Mouse (Mus musculus) spleen, adult 10 weeks (tissue): ENCODE results near the gene Tmed4. TPM values are rescaled to one million over a fixed set of nuclear protein-coding genes. Genes with fewer than 3 reads are reported as not detected.

ENCODE experiments used
- polyA plus RNA-seq: library from polyadenylated mRNA; stranded (reverse); fragments of 350-450 nt; fragmentation: Illumina TruSeq; extraction: RNeasy Lipid Tissue Mini Kit (QIAGEN cat#74804); gene quantifications from one replicate; pipeline ENCODE4 v1.2.3, GENCODE M21; 2015; ENCODE audit warnings: low replicate concordance; ENCODE audit not compliant: insufficient read depth

Gene Tmed4
- 35.0 TPM for polyA plus RNA-seq

DNA sequence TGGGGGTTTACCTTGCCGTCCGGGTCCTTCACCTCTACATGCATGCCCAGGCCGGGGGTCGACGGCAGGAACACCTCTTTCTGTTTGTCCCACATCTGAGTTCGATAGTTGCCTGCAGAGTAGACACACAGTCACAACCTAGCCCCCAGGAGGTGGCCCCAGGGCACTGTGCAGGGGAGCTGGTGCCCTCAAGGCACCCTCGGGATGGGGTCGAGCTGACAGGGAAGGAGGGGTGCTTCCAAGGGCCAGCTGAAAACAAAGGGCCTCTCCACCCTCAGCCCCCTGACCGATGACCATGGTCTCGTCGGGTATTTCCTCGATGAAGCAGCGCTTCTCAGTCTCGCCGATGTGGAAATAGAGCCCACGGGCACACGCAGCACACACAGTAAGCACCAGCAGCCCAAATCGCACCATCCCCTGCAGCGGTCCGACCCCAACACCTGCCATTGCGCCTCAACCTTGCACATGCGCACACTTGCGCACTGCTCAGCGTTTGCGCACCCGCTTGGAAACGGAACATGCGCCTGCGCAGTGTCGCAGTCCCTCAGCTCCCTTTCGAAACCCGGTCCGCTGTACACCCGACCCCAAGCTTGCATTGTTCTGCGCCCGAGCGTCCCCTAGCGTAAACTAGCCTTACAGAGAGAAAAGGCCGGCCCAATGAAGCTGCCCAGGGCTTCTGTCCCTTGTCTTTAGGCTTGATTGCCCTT is at the start of gene Tmed4:
TSS of gene Tmed4 (minus strand) at position 484 of the 707 bp plus-strand sequence.

DNA sequence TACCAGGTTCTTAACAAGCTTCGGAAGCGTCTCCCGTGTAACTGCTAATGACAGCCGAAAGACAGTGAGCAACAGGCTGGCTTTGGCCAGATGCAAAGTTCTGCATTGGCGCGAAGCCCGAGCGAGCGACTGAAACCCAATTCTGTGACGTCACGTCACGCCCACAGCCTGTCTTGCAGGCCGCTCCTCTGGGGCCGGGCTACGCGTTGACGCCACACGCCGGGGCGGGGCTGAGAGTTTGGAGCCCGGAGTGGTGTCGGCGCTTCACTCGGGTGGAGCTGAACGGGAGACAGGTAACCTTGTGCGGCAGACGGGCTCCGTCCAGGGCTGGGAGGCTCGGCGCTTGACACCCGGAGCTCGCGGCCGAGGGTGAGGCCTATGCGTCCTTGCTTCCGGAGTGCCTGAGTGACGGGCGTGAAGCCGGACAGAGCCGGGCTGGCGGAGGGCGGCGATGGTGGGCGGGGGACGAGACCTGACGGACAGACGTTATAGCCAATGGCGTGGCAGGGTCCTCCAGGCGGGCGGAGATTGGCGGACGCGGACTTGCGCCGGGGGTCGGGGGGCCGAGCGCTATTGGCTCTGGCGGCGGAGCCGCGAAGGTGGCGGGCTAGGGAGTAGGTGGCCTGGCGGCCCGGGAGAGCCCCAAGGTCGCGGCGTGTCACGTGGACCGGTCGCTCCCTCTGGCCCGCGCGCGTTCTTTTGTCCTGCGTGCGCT is 16.9 kb upstream of the Tmed4 start, which contains the start of gene Ogdh:
TSS of gene Ogdh (plus strand) at position 233 of the 715 bp plus-strand sequence.

GRCm38 (mm10) chr11:6267320-6268254 is 7.1 kb downstream of the Tmed4 start, which contains the start of gene Ddx56:
Ddx56 (minus strand) TSS chr11:6267772.

DNA sequence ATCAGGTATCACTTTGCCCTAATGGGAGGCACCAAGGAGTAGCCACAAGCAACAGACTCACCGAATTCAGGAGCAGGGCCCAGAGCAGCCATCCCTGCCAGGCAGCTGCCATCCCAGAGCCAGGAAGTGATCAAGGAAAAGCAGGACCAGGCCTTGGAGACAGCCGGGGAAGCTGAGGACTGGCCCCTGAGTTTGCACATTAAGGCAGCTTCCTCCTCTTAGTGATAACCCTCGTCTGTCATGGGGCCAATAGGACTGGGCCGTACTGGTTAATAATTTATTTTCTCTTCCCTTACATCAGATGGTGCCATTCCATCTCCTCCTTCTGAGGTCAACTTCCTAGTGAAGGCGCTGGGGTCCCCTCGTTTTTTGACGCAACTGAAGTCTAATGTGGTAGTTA is 44.7 kb downstream of the Tmed4 start, which contains the start of gene Npc1l1:
TSS of gene Npc1l1 (minus strand) at position 132 of the 400 bp plus-strand sequence.

Other genes starting within 250 kb of the Tmed4 start
- gene Camk2b, start 208.5 kb downstream of the Tmed4 start, polyA plus RNA-seq: 2.5 TPM
- 0.48 TPM for gene A730071L15Rik, start 74.8 kb downstream of the Tmed4 start, polyA plus RNA-seq
- 53.1 TPM for gene Nudcd3, start 74.5 kb downstream of the Tmed4 start, polyA plus RNA-seq
- 0.08 TPM for gene Npc1l1, start 44.7 kb downstream of the Tmed4 start, polyA plus RNA-seq
- 30.7 TPM for gene Ddx56, start 7.1 kb downstream of the Tmed4 start, polyA plus RNA-seq
- 80.6 TPM for gene Ogdh, start 16.8 kb upstream of the Tmed4 start, polyA plus RNA-seq
- gene Zmiz2, start 114.2 kb upstream of the Tmed4 start, polyA plus RNA-seq: 28.3 TPM
- gene Ppia, start 140.6 kb upstream of the Tmed4 start, polyA plus RNA-seq: 2,887 TPM
- 49.2 TPM for gene H2afv, start 169.6 kb upstream of the Tmed4 start, polyA plus RNA-seq
- gene Purb, start 201.0 kb upstream of the Tmed4 start, polyA plus RNA-seq: 98.1 TPM
- gene Myo1g, start 246.1 kb upstream of the Tmed4 start, polyA plus RNA-seq: 99.7 TPM